Mouse (Mus musculus): Measurements from ENCODE around the gene Anks1.
"Not testable (repeated sequence)": the region's sequence is repeated elsewhere in the genome, so short reads cannot be mapped to it uniquely, and the experiment has no call there.

Gene Anks1

DNA sequence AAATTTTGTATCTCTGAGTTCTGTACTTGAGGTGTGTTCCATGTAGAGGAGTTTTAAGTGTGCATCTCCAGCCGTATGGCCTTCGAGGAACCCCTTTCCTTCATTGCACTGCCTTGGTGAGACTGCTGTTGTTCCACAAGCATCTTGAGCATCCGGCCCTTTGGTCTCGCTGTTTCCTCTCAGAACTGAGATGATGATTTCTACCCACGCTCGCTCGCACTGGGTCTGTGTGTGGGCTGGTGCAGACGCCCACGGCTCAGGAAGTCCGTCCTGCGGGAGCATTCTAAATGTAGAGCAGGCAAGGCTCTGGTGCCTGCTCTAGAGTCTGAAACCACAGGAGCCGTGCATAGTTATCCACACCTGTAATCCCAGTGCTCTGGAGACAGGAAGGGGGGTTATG lies 88.1 kb downstream of the Anks1 start:
- peak; percentile 77 for ATAC-seq (ENCODE audit: low TSS enrichment)

- ATAC-seq (ENCODE audit: low TSS enrichment) = not testable (repeated sequence)
These were observed 90.7 kb downstream of the Anks1 start for GRCm38 (mm10) chr17:27999683-28000273.

DNA sequence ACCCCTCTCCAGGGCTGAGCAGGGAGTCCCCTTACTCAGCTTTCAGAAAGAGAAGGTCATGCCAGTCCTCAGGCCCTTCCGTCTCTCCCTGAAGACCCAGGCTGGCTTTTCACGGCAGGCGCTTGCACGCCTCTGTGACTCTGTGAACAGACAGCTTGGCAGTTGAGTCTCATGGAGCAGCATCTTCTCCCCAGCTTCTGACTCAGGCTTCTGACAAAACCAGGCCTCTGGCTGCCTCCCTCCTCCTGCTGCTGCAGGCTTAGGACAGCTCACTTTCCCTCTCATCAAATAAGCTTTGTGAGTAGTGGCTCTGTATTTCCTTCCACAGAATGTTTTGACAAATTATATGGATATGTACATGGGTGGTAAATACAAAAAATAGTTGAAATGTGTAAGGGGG lies 91.3 kb downstream of the Anks1 start:
- peak; percentile 47; the same call in 1 of the 2 replicates for ATAC-seq (ENCODE audit: low TSS enrichment)

GRCm38 (mm10) chr17:28000851-28001250 lies 91.7 kb downstream of the Anks1 start:
- no peak for ATAC-seq (ENCODE audit: low TSS enrichment)

DNA sequence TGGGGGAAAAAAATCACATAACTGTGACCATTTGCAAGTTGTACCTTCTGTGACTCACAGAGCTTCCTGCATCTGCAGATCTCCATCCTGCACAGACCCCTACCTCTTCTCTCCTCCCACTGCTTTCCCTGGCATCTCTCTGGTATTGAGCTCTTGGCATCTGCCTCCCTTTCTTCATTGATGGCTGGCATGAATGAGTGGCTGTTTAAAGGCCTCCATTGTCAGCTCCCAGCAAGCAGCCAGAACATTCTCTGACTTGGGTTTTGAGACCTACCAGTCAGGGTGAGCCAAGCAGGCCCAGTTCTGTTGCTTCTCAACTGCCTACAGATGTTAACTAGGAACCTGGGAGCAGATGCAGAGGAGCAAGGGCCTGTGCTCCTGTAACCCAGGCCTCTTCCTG lies 96.3 kb downstream of the Anks1 start:
- ATAC-seq (ENCODE audit: low TSS enrichment) = no peak

GRCm38 (mm10) chr17:28006208-28006607 lies 97.1 kb downstream of the Anks1 start:
- no peak for ATAC-seq (ENCODE audit: low TSS enrichment)

- ATAC-seq (ENCODE audit: low TSS enrichment) = peak; percentile 39; the same call in 1 of the 2 replicates
These were observed 97.5 kb downstream of the Anks1 start for GRCm38 (mm10) chr17:28006611-28007010.

- ATAC-seq (ENCODE audit: low TSS enrichment) = no peak; the same call in 1 of the 2 replicates
These were observed 98.2 kb downstream of the Anks1 start for GRCm38 (mm10) chr17:28007179-28007811.

GRCm38 (mm10) chr17:28007857-28008564 lies 98.9 kb downstream of the Anks1 start:
- ATAC-seq (ENCODE audit: low TSS enrichment) = no peak

- peak; percentile 25; the same call in 1 of the 2 replicates for ATAC-seq (ENCODE audit: low TSS enrichment)
These were observed 99.5 kb downstream of the Anks1 start for GRCm38 (mm10) chr17:28008565-28008981.

DNA sequence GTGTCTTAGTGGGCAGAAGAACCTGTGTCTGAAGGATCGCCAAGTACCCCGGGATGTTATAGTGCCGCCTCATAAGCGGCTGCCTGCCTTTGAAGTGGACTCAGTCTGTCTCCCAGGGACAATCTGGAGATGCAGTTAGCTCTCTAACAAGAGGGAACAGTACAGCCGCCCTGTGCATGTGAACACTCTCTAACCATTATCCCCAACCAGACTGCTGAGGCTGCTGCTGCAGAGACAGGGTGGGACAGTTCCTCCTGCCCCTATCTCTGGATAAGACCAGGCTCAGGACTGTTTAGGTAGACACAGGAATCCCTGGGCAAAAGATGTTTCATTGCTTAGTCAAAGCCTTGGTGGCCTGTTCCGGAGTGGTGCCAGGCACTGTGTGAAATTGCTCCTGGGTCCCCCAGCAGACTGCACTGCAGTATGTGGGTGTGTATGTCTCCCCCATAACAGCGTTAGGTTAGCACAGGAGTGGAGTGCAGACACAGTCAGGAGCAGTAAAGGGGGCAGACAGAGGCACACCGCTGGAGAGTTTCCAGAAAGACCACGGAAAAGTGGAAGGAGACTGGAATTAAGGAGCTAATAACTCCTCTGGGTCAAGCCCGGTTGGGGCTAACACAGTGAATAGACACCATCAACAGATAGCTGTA lies 100.1 kb downstream of the Anks1 start:
- ATAC-seq (ENCODE audit: low TSS enrichment) = no peak

DNA sequence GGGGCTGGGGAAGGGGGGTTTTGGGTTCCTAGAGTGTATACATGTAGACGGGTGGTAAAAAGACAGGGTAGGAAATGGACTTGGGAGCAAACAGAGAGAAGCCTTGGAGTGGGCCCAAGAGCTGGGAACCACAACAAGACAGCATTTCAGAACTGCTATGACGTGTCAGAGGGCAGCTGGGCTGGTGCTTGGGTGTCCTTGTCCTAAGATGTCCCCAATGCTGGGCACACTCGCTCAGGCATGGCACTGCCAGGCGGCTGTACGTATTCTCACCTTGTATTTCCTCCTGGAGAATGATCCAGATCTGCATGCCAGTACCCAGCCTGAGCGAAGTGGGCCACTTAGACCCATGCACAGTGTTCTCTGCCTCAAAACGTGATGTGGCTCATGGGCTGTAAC lies 100.6 kb downstream of the Anks1 start:
- ATAC-seq (ENCODE audit: low TSS enrichment) = no peak

GRCm38 (mm10) chr17:28010925-28011324 lies 101.8 kb downstream of the Anks1 start:
- no peak for ATAC-seq (ENCODE audit: low TSS enrichment)

GRCm38 (mm10) chr17:28012851-28013250 lies 103.7 kb downstream of the Anks1 start:
- ATAC-seq (ENCODE audit: low TSS enrichment) = no peak

GRCm38 (mm10) chr17:28013259-28013875 lies 104.3 kb downstream of the Anks1 start:
- ATAC-seq (ENCODE audit: low TSS enrichment) = peak; percentile 80

DNA sequence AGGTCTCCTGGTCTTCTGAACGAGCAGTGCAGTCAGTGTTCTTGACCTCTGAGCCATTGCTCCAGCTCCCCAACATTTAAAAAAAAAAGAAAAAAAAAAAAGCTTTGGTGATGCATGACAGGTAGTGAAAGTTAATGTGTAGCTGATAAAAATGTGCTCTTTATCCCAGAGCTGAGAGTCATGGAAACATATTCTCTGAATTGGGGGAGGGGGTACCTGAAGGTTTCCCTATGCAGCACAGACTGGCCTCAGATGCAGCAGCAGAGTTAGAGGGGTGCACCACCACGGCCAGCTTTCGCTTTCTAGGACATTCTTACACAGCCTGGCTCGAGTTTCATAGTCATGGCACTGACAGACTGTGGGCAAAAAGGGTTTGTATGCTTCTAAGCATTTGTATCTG lies 105.3 kb downstream of the Anks1 start:
- ATAC-seq (ENCODE audit: low TSS enrichment) = no peak

DNA sequence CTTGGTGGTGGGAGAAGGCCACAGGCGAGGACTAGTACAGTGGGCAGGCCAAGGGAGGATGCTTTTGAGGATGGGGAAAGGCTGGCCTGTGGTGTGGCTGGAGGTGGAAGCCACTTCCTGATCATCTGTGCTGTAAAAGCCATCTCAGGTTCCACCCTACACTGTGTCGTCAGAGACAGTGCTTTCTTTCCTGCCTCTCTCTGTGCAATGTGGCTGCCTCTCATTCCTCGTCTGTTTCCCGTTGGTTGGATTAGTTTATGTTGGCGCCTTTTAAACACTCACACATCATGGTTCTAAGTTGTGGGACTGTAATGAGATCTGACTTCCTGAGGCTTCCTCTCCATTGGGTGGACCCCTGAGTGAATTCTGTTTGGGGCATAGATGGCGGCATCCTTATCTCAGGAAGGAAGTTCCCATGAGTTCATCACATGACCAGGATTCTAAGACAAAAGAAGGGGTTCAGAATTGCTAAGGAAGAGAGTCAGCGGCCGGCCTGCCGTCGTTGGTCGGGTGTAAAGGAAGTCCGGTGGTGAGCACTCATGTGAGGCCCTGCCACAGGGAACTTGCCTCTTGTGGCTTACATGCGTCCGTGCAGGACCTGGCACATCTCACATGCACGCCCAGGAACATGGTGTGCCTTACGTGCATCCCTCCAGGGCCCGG lies 106.1 kb downstream of the Anks1 start:
- ATAC-seq (ENCODE audit: low TSS enrichment) = no peak

DNA sequence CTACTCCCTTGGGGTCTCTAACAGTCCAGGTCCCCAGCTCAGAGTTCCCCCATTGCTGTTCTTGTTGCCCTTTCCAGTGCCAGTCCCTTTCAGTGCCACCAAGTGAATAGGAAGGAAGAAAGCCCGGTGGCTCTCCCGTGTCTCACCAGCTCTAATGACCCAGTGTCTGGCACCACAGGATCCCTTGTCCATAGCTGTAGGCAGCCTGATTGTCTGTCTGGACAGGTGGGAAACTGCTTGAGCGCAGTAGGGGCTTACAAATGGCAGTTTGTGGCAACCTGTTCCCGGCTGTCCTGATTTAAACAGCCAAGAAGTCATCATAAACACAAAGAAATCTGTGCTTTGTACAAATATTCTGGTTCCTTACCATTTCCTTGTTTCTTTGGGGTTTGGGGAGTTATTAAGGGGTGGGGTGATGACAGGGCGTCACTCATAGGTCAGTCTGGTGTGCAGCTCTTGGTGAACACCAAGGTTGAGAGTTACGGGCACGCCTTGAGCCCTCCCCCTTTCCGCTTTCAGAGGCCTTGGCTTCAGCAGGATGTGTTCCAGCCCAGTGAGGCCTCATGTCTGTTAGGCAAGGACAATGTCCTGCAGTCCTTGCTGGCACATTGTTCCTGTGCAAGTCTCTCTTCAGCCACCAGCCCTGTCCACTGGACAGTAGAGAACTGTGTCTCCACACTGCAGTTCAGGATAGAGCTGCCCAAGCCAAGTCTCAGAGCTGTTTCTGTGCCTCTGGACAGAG lies 107.1 kb downstream of the Anks1 start:
- ATAC-seq (ENCODE audit: low TSS enrichment) = no peak

DNA sequence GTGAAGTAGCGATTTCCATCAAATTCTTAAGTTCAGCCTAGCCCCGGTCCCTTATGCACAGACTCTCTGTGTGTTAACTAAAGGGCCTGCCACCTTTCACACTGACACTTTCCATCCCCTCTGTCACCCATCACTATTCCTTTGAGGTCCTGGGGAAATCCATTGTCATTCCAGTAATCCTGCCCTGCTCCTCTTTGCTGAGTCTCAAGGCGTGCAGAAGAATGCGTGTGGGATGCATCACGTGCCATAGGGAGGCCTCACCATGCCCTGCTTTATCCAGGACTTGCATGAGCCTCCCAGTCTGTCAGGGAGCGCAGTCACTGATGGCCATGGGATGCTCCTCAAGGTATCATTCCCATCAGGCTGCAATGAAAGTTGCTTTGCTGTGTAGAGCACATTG lies 109.2 kb downstream of the Anks1 start:
- ATAC-seq (ENCODE audit: low TSS enrichment) = no peak

- no peak for ATAC-seq (ENCODE audit: low TSS enrichment)
These were observed 109.7 kb downstream of the Anks1 start for GRCm38 (mm10) chr17:28018776-28019175.

All from frontal cortex, adult (tissue).